ENCODE assay signal across 8 mouse cellular contexts in genomic region chr10:75516038-75516723, GRCm38 (mm10). TPM values are rescaled to one million over a fixed set of nuclear protein-coding genes. Genes with fewer than 3 reads are reported as not detected.
DNase-seq lines count a peak whose midpoint lies in the region; ATAC-seq lines count a peak whose summit lies in the region.

No protein-coding gene starts in this region.

- H3K9me3 ChIP-seq in neural tube, embryonic 11.5 days (ENCODE audit: control insufficient read depth, low read length) = no peaks in the 10 kb centered on the region
- H3K9me3 ChIP-seq in forebrain, embryonic 11.5 days (ENCODE audit: control insufficient read depth, low read length) = no peaks in the 10 kb centered on the region
- H3K9me3 ChIP-seq in kidney, embryonic 14.5 days (ENCODE audit: control insufficient read depth, low read length) = no peaks in the 10 kb centered on the region
- no peaks in the 10 kb centered on the region for H3K9me3 ChIP-seq in midbrain, embryonic 11.5 days (ENCODE audit: control insufficient read depth, low read length)

- H3K27me3 ChIP-seq in neural tube, embryonic 11.5 days (ENCODE audit: control insufficient read depth, insufficient read depth, low read length) = no peaks in the 10 kb centered on the region
- no peaks in the 10 kb centered on the region for H3K27me3 ChIP-seq in forebrain, embryonic 11.5 days (ENCODE audit: control insufficient read depth, insufficient read depth, low read length)
- no peaks in the 10 kb centered on the region for H3K27me3 ChIP-seq in kidney, embryonic 14.5 days (ENCODE audit: control insufficient read depth, insufficient read depth, low read length)
- no peaks in the 10 kb centered on the region for H3K27me3 ChIP-seq in midbrain, embryonic 11.5 days (ENCODE audit: control insufficient read depth, insufficient read depth, low read length)

- 0 out of 2 replicates have a peak overlapping the region, but pooled peaks have one; percentile 65 for H3K27ac ChIP-seq in neural tube, embryonic 11.5 days (ENCODE audit: low read depth, low read length)
- H3K27ac ChIP-seq in forebrain, embryonic 11.5 days (ENCODE audit: low read depth, low read length) = no peak overlapping the region; the same call in 1 of the 2 replicates
- H3K27ac ChIP-seq in kidney, embryonic 14.5 days (ENCODE audit: low read depth, low read length) = peak overlapping the region; percentile 95
- H3K27ac ChIP-seq in midbrain, embryonic 11.5 days (ENCODE audit: low read depth, low read length) = no peak overlapping the region

- peaks cover 6% of the 10 kb centered on the region for H3K36me3 ChIP-seq in neural tube, embryonic 11.5 days (ENCODE audit: control insufficient read depth, insufficient read depth, low read length)
- no peaks in the 10 kb centered on the region; the same call in 1 of the 2 replicates for H3K36me3 ChIP-seq in forebrain, embryonic 11.5 days (ENCODE audit: control insufficient read depth, insufficient read depth, low read length)
- H3K36me3 ChIP-seq in kidney, embryonic 14.5 days (ENCODE audit: control insufficient read depth, insufficient read depth, low read length) = peaks cover 29% of the 10 kb centered on the region
- H3K36me3 ChIP-seq in midbrain, embryonic 11.5 days (ENCODE audit: control insufficient read depth, insufficient read depth, low read length) = peaks cover 3% of the 10 kb centered on the region

- WGBS in neural tube, embryonic 11.5 days = 27% methylated on average over 8 of the region's 8 CpGs
- WGBS in forebrain, embryonic 11.5 days = 26% methylated on average over 8 of the region's 8 CpGs
- WGBS in kidney, embryonic 14.5 days = 24% methylated on average over 8 of the region's 8 CpGs
- WGBS in midbrain, embryonic 11.5 days = 32% methylated on average over 8 of the region's 8 CpGs

- peaks cover 18% of the 10 kb centered on the region for H3K4me1 ChIP-seq in neural tube, embryonic 11.5 days (ENCODE audit: control insufficient read depth, insufficient read depth, low read length)
- peaks cover 12% of the 10 kb centered on the region for H3K4me1 ChIP-seq in forebrain, embryonic 11.5 days (replicated peaks; ENCODE audit: control insufficient read depth, insufficient read depth, low read length)
- peaks cover 19% of the 10 kb centered on the region for H3K4me1 ChIP-seq in kidney, embryonic 14.5 days (ENCODE audit: control insufficient read depth, insufficient read depth, low read length)
- H3K4me1 ChIP-seq in midbrain, embryonic 11.5 days (ENCODE audit: control insufficient read depth, insufficient read depth, low read length) = peaks cover 14% of the 10 kb centered on the region

- ATAC-seq in neural tube, embryonic 11.5 days (ENCODE audit: insufficient read depth, low FRiP score, low TSS enrichment) = no peak
- ATAC-seq in forebrain, embryonic 11.5 days (replicated peaks; ENCODE audit: low FRiP score) = no peak
- ATAC-seq in kidney, embryonic 14.5 days (ENCODE audit: low FRiP score, low TSS enrichment) = no peak
- ATAC-seq in midbrain, embryonic 11.5 days (ENCODE audit: low FRiP score) = no peak
- no peak for ATAC-seq in megakaryocyte progenitor cell, adult 5-6 weeks (replicated peaks; ENCODE audit: poor library complexity)

- H3K4me2 ChIP-seq in neural tube, embryonic 11.5 days (ENCODE audit: low read depth) = peak overlapping the region; percentile 92
- H3K4me2 ChIP-seq in forebrain, embryonic 11.5 days (ENCODE audit: low read depth, low read length, severe bottlenecking) = peak overlapping the region; percentile 86
- H3K4me2 ChIP-seq in kidney, embryonic 14.5 days (replicated peaks; ENCODE audit: low read depth, low read length) = peak overlapping the region; percentile 86
- H3K4me2 ChIP-seq in midbrain, embryonic 11.5 days = peak overlapping the region; percentile 63

- peak overlapping the region; percentile 60 for H3K9ac ChIP-seq in neural tube, embryonic 11.5 days (ENCODE audit: low read length)
- peak overlapping the region; percentile 88 for H3K9ac ChIP-seq in forebrain, embryonic 11.5 days (ENCODE audit: low read length)
- peak overlapping the region; percentile 93 for H3K9ac ChIP-seq in kidney, embryonic 14.5 days (ENCODE audit: low read depth, low read length)
- H3K9ac ChIP-seq in midbrain, embryonic 11.5 days (ENCODE audit: low read length) = peak overlapping the region; percentile 75

- no peak for DNase-seq in neural tube, embryonic 11.5 days (ENCODE audit: low spot score)
- no peak for DNase-seq in neural tube, embryonic 10.5 days (ENCODE audit: extremely low spot score, low spot score)
- DNase-seq in forebrain, embryonic 11.5 days (ENCODE audit: low spot score) = no peak
- no peak for DNase-seq in midbrain, embryonic 11.5 days (ENCODE audit: low spot score, missing footprints)
- DNase-seq in B cell, adult 2 months = no peak
- no peak for DNase-seq in urinary bladder, postnatal 14 days (ENCODE audit: low spot score)

- peak overlapping the region; percentile 89 for H3K4me3 ChIP-seq in neural tube, embryonic 11.5 days (ENCODE audit: low read depth, low read length)
- peak overlapping the region; percentile 87 for H3K4me3 ChIP-seq in forebrain, embryonic 11.5 days (ENCODE audit: low read depth, low read length)
- H3K4me3 ChIP-seq in kidney, embryonic 14.5 days (ENCODE audit: low read length) = peak overlapping the region; percentile 78
- H3K4me3 ChIP-seq in midbrain, embryonic 11.5 days (ENCODE audit: low read depth, low read length) = peak overlapping the region; percentile 71

RNA-seq across cellular contexts. Expression of gene Snrpd3, which starts 1.2 kb away (rescaled TPM):
- 208 and 212 TPM in 2 replicates for polyA plus RNA-seq in neural tube, embryonic 11.5 days (2014; fragmentation: Nextera tagmentation; extraction: Ambion mirVana)
- 261 and 263 TPM in 2 replicates for polyA plus RNA-seq in forebrain, embryonic 11.5 days (2014; fragmentation: Nextera tagmentation; extraction: Ambion mirVana)
- 178 and 249 TPM in 2 replicates for polyA plus RNA-seq in kidney, embryonic 14.5 days (2014; fragmentation: Nextera tagmentation; extraction: Ambion mirVana)
- polyA plus RNA-seq in midbrain, embryonic 11.5 days (2014; fragmentation: Nextera tagmentation; extraction: Ambion mirVana) = 199 and 208 TPM in 2 replicates
- total RNA-seq in megakaryocyte progenitor cell, adult 5-6 weeks (2015) = 69.5 and 70.4 TPM in 2 replicates
- total RNA-seq in megakaryocyte progenitor cell, adult 5-6 weeks (2017) = 53.5 and 67.6 TPM in 2 replicates

RNA-seq across cellular contexts. Expression of gene Gucd1, which starts 1.6 kb away (rescaled TPM):
- 33.2 and 37.2 TPM in 2 replicates for polyA plus RNA-seq in neural tube, embryonic 11.5 days (2014; fragmentation: Nextera tagmentation; extraction: Ambion mirVana)
- 30.0 and 35.4 TPM in 2 replicates for polyA plus RNA-seq in forebrain, embryonic 11.5 days (2014; fragmentation: Nextera tagmentation; extraction: Ambion mirVana)
- 31.7 and 46.9 TPM in 2 replicates for polyA plus RNA-seq in kidney, embryonic 14.5 days (2014; fragmentation: Nextera tagmentation; extraction: Ambion mirVana)
- polyA plus RNA-seq in midbrain, embryonic 11.5 days (2014; fragmentation: Nextera tagmentation; extraction: Ambion mirVana) = 27.8 and 36.0 TPM in 2 replicates
- total RNA-seq in megakaryocyte progenitor cell, adult 5-6 weeks (2015) = 7.3 and 9.7 TPM in 2 replicates
- 11.2 and 14.9 TPM in 2 replicates for total RNA-seq in megakaryocyte progenitor cell, adult 5-6 weeks (2017)

RNA-seq across cellular contexts. Expression of gene Lrrc75b, which starts 43.9 kb away (rescaled TPM):
- polyA plus RNA-seq in neural tube, embryonic 11.5 days (2014; fragmentation: Nextera tagmentation; extraction: Ambion mirVana) = 6.1 and 6.6 TPM in 2 replicates
- 2.3 and 3.5 TPM in 2 replicates for polyA plus RNA-seq in forebrain, embryonic 11.5 days (2014; fragmentation: Nextera tagmentation; extraction: Ambion mirVana)
- polyA plus RNA-seq in kidney, embryonic 14.5 days (2014; fragmentation: Nextera tagmentation; extraction: Ambion mirVana) = 2.1 and 2.9 TPM in 2 replicates
- polyA plus RNA-seq in midbrain, embryonic 11.5 days (2014; fragmentation: Nextera tagmentation; extraction: Ambion mirVana) = 3.3 and 4.1 TPM in 2 replicates
- total RNA-seq in megakaryocyte progenitor cell, adult 5-6 weeks (2015) = not detected in 2 replicates
- not detected in 2 replicates for total RNA-seq in megakaryocyte progenitor cell, adult 5-6 weeks (2017)

RNA-seq across cellular contexts. Expression of gene Ggt1, which starts 45.2 kb away (rescaled TPM):
- polyA plus RNA-seq in neural tube, embryonic 11.5 days (2014; fragmentation: Nextera tagmentation; extraction: Ambion mirVana) = 2.0 and 3.1 TPM in 2 replicates
- polyA plus RNA-seq in forebrain, embryonic 11.5 days (2014; fragmentation: Nextera tagmentation; extraction: Ambion mirVana) = 2.3 and 3.4 TPM in 2 replicates
- 29.1 and 57.6 TPM in 2 replicates for polyA plus RNA-seq in kidney, embryonic 14.5 days (2014; fragmentation: Nextera tagmentation; extraction: Ambion mirVana)
- 1.5 and 2.1 TPM in 2 replicates for polyA plus RNA-seq in midbrain, embryonic 11.5 days (2014; fragmentation: Nextera tagmentation; extraction: Ambion mirVana)
- total RNA-seq in megakaryocyte progenitor cell, adult 5-6 weeks (2015) = not detected in 2 replicates
- not detected in 2 replicates for total RNA-seq in megakaryocyte progenitor cell, adult 5-6 weeks (2017)

Comparison
In these comparisons a context has a peak if more than half of its experiments do, and no peak if none do; other contexts are left out.
1. H3K27ac ChIP-seq: peak in neural tube, embryonic 11.5 days (single experiment) and kidney, embryonic 14.5 days (single experiment); none in forebrain, embryonic 11.5 days (single experiment) and midbrain, embryonic 11.5 days (single experiment).
2. Peak in every context shown above with its lines, with median percentiles within 50 percentile points of each other: H3K4me2 ChIP-seq, H3K4me3 ChIP-seq and H3K9ac ChIP-seq.